Mouse (Mus musculus) embryonic facial prominence, embryonic 11.5 days (tissue): ENCODE measurements at regions not wholly inside any gene's neighbourhood (a gene's known extent, or its start where the extent isn't known, plus 50 kb on each side); places are given as distances from the start of the nearest gene placed in this dataset.

Source experiments
- ATAC-seq: fragments of 200-750 bp; cut with Nextera tagmentation; replicated peaks from 2 replicates; pipeline ENCODE4 v1.8.0; 2017; ENCODE audit warnings: low read depth; ENCODE audit not compliant: insufficient number of reproducible peaks, low FRiP score, low TSS enrichment
- DNase-seq: peaks from one replicate; pipeline ENCODE4 v3.0.0-alpha.2; 2015; ENCODE audit warnings: low spot score
- H3K27ac ChIP-seq: fragments of 300-500 bp; sonication (generic); replicated peaks from 2 replicates; pipeline ENCODE4 v1.5.1; 2014; ENCODE audit warnings: mild to moderate bottlenecking, low read depth, low read length, control low read depth
- H3K27me3 ChIP-seq: fragments of 300-500 bp; sonication (generic); 2 replicates; pipeline ENCODE4 v1.6.1; 2014; ENCODE audit warnings: mild to moderate bottlenecking, low read length, moderate library complexity, mixed read lengths; ENCODE audit not compliant: control insufficient read depth, insufficient read depth
- H3K36me3 ChIP-seq: fragments of 300-500 bp; sonication (generic); replicated peaks from 2 replicates; pipeline ENCODE4 v1.6.1; 2014; ENCODE audit warnings: low read depth, mild to moderate bottlenecking, low read length, moderate library complexity, mixed read lengths; ENCODE audit not compliant: control insufficient read depth, insufficient read depth
- H3K4me1 ChIP-seq: fragments of 300-500 bp; sonication (generic); 2 replicates; pipeline ENCODE4 v1.6.1; 2014; ENCODE audit warnings: low read length, mixed read lengths; ENCODE audit not compliant: control insufficient read depth, insufficient read depth
- H3K4me2 ChIP-seq: fragments of 300-500 bp; sonication (generic); 2 replicates; pipeline ENCODE4 v1.6.1; 2014; ENCODE audit warnings: low read depth, mild to moderate bottlenecking, control low read depth, low read length, moderate library complexity
- H3K4me3 ChIP-seq: fragments of 300-500 bp; sonication (generic); 2 replicates; pipeline ENCODE4 v1.5.1; 2014; ENCODE audit warnings: low read depth, low read length, control low read depth
- H3K9ac ChIP-seq: fragments of 300-500 bp; sonication (generic); replicated peaks from 2 replicates; pipeline ENCODE4 v1.6.1; 2014; ENCODE audit warnings: mild to moderate bottlenecking, control low read depth, low read length
- H3K9me3 ChIP-seq: fragments of 300-500 bp; sonication (generic); replicated peaks from 2 replicates; pipeline ENCODE4 v1.6.1; 2016; ENCODE audit warnings: mild to moderate bottlenecking, low read length, inconsistent platforms, mixed read lengths; ENCODE audit not compliant: control insufficient read depth
- WGBS: fragments of 180-500 bp; shearing (Covaris S2); extraction: QIAGEN DNeasy Blood & Tissue Kit; methylation state at CpG from one replicate; pipeline ENCODE4 v1.1.7; 2014; 5-methylcytosine and 5-hydroxymethylcytosine counted together

GRCm38 (mm10) chr19:19719939-19720338 is 608.9 kb upstream of the Rorb start:
- Histone ChIP-seq H3K27ac (no peak overlapping the region), H3K4me3 (no peak overlapping the region), H3K4me2 (no peak overlapping the region), H3K9ac (no peak overlapping the region), H3K36me3 (no peaks in the 10 kb centered on the region), H3K27me3 (no peaks in the 10 kb centered on the region), H3K4me1 (no peaks in the 10 kb centered on the region), H3K9me3 (no peaks in the 10 kb centered on the region)
- 80% methylated on average over 4 of the region's 4 CpGs for WGBS
- DNase-seq (no peak), ATAC-seq (no peak)
